Mouse (Mus musculus) thymus, adult 2 months (tissue): Measurements from ENCODE around the gene Bicra. TPM values are rescaled to one million over a fixed set of nuclear protein-coding genes. Genes with fewer than 3 reads are reported as not detected.

Experiments
- DNase-seq: peaks from one replicate; pipeline ENCODE4 v3.0.0; 2021
- H3K27ac ChIP-seq: fragments of 200-500 bp; 2 replicates; pipeline ENCODE4 v1.5.1; 2012; ENCODE audit warnings: low read length, control low read depth; ENCODE audit not compliant: control insufficient read depth, insufficient read depth
- H3K27me3 ChIP-seq: fragments of 200-500 bp; 2 replicates; pipeline ENCODE4 v1.6.1; 2012; ENCODE audit warnings: mild to moderate bottlenecking, low read length, moderate library complexity, mixed read lengths; ENCODE audit not compliant: control insufficient read depth, insufficient read depth
- H3K36me3 ChIP-seq: fragments of 200-500 bp; 2 replicates; pipeline ENCODE4 v1.6.1; 2012; ENCODE audit warnings: mild to moderate bottlenecking, low read length, moderate library complexity; ENCODE audit not compliant: control insufficient read depth, insufficient read depth
- H3K4me1 ChIP-seq: fragments of 200-500 bp; replicated peaks from 2 replicates; pipeline ENCODE4 v1.6.1; 2012; ENCODE audit warnings: low read length; ENCODE audit not compliant: control insufficient read depth, insufficient read depth
- H3K4me3 ChIP-seq: fragments of 200-500 bp; 2 replicates; pipeline ENCODE4 v1.5.1; 2012; ENCODE audit warnings: mild to moderate bottlenecking, low read length, control low read depth, moderate library complexity; ENCODE audit not compliant: control insufficient read depth, insufficient read depth
- CTCF ChIP-seq: fragments of 200-500 bp; IDR thresholded peaks from 2 replicates; pipeline ENCODE4 v1.5.1; 2012; ENCODE audit warnings: mild to moderate bottlenecking, control low read depth, low read length, moderate library complexity, borderline replicate concordance; ENCODE audit not compliant: control insufficient read depth, poor library complexity, insufficient read depth; ENCODE audit errors: extremely low read depth
- POLR2A ChIP-seq: fragments of 200-500 bp; IDR thresholded peaks from 2 replicates; pipeline ENCODE4 v1.6.1; 2012; ENCODE audit warnings: mild to moderate bottlenecking, low read length, control low read depth, moderate library complexity; ENCODE audit not compliant: control insufficient read depth, poor library complexity, insufficient read depth; ENCODE audit errors: extremely low read depth
- WGBS: fragments of 180-500 bp; shearing (Covaris S2); methylation state at CpG from one replicate; pipeline ENCODE4 v1.1.7; 2018; 5-methylcytosine and 5-hydroxymethylcytosine counted together
- polyA plus RNA-seq: library from polyadenylated mRNA; depleted of rRNA; stranded (reverse); fragments of >200 nt; gene quantifications from 2 replicates; pipeline ENCODE4 v1.2.3, GENCODE M21; 2012

Bicra gene
- polyA plus RNA-seq, 1 experiment: 57.0 TPM

DNA sequence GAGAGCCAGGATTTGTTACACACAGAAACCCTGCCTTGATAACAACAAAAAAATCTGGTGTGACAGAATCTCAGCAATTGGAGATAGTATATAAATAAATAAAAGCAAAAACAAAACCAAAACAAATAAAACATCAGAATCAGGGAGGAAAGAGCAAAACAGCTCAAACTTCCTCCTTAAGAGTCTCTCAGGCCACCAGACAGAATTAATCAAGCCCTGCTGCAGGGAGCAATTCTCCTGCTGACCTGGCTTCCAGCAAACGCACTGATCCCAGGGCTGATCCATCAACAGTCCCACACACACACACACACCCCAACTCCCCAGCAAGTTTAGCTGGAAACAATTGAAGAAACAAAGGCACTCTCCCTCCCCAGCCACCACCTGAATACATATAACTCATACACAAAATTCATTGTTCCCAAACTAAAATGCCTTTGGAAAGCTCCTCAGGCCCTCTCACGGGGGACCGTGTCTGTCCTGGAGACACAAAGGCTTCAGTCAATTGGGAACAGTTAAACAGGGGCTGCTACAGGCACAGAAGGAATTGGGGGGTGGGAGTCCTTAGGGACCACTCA, 3.8 kb downstream of the Bicra start:
- WGBS: 62% methylated on average over 3 of the region's 3 CpGs
- H3K4me1 ChIP-seq: peaks cover 38% of the 10 kb centered on the region
- TF ChIP-seq POLR2A (no peak), CTCF (no peak)
- no peaks in the 10 kb centered on the region for H3K27me3 ChIP-seq
- H3K36me3 ChIP-seq: no peaks in the 10 kb centered on the region
- no peak for DNase-seq
- H3K4me3 ChIP-seq: no peak overlapping the region
- peak overlapping the region; percentile 65 for H3K27ac ChIP-seq

DNA sequence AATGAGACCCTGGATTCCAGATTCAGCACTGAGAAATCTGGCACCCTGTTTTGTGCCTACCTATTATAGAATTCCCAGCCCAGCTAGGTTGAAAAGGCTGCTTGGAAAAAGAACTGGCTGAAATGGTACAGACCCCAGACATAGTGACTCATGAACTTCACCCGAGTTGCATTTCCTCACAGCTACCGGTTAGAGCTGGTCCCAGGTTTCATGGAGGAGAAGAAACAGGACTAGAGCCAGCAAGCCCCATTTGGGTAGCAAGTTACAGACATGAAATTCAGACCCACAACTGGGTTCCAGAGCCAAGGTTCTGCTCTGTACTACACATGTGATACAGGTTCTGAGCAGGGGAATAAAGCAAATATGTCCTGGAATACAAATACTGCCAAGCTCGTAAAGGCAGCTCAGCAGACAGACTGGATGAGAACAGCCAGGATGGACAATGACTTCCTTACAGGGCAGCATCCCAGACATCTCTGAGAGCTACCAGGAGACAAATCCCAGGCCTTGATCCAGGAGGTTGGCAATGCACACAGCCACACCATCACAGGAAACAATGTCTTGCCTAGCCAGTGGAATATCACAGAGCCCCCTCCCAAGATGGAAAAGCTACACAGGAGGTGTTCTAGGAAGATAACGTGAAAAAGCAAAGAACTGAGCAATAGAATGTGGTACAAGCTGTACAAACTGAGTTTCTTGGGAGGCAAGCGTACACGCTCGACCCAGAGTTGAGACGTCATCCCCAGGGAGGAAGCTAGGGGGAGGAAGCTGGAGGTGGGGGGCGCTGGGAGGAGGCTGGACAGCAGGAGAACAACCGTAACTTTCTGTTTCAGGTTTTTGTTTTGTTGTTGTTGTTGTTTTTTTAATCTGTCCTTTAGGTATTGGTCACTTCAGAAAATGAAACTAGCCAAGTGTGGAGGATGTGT, 4.6 kb downstream of the Bicra start:
- peaks cover 38% of the 10 kb centered on the region for H3K4me1 ChIP-seq
- no peaks in the 10 kb centered on the region for H3K27me3 ChIP-seq
- no peak for DNase-seq
- 0 out of 2 replicates have a peak overlapping the region, but pooled peaks have one; percentile 20 for H3K27ac ChIP-seq
- H3K36me3 ChIP-seq: no peaks in the 10 kb centered on the region
- WGBS: 51% methylated on average over 10 of the region's 10 CpGs
- H3K4me3 ChIP-seq: no peak overlapping the region
- TF ChIP-seq POLR2A (no peak), CTCF (no peak)

DNA sequence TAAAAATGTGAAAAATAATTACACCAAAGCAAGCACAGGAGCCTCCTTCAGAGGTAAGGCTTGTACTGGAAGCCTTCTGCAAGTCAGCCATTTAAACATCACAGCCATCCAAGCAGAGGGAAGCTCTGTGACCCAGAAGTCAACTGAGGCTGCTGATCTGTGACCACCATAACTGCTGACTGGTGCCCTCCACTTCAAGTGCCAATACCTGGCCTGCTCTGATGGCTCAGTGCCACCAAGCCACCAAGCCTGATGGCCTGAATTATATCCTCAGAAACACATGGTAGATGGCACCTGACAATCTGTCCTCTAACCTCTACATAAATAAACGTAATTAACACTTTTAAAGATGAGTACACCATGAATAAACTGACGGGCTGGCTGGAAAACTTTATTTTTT, 6.5 kb downstream of the Bicra start:
- Histone ChIP-seq H3K27me3 (no peaks in the 10 kb centered on the region), H3K27ac (no peak overlapping the region), H3K4me3 (no peak overlapping the region), H3K4me1 (peaks cover 38% of the 10 kb centered on the region), H3K36me3 (no peaks in the 10 kb centered on the region)
- TF ChIP-seq POLR2A (no peak), CTCF (no peak)
- no peak for DNase-seq
- over 99% methylated on average over 2 of the region's 2 CpGs for WGBS

DNA sequence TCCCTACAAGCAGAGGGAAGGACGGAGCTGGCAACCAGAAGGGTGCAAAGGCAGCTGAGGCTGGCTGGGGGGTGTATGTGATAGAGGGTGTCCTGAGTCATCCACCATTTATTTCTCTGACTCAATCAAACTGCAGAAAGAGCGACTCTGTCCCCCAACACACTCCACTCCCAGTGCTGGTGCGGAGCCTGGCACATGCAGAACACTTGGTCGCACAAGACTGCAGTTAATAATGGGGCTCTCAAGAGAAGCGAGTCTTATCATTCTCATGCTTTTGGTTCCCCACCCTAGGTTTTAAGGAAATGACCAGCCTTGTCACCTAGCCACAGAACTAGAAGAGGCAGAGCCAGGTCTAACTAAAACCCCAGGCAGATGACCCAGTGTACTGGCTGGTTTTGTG, 8.4 kb downstream of the Bicra start:
- DNase-seq: no peak
- Histone ChIP-seq H3K4me1 (peaks cover 23% of the 10 kb centered on the region), H3K27me3 (no peaks in the 10 kb centered on the region), H3K27ac (no peak overlapping the region), H3K36me3 (no peaks in the 10 kb centered on the region), H3K4me3 (no peak overlapping the region)
- no peak for TF ChIP-seq CTCF
- no peak for TF ChIP-seq POLR2A
- WGBS: 95% methylated on average over 5 of the region's 5 CpGs

DNA sequence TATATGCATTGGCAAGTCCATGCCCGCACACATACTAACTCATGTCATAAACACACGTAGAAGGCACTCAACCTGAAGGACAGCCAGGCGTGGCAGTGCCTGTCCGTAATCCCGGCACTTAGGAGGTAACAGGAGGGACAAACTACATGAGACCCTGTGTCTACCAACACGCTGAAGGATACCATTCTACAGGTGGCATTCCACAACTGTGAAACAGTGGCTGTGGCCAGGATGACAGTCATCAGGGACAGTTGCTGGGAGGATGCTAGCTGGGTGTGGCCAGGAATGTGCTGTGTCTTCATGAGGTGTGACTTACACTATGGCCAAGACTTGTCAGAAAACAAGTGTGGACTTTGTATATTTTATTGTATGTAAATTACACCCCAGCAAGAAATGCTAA, 10.7 kb downstream of the Bicra start:
- Histone ChIP-seq H3K4me3 (no peak overlapping the region), H3K27me3 (no peaks in the 10 kb centered on the region), H3K27ac (no peak overlapping the region), H3K4me1 (peaks cover 15% of the 10 kb centered on the region), H3K36me3 (no peaks in the 10 kb centered on the region)
- TF ChIP-seq CTCF: no peak
- TF ChIP-seq POLR2A: no peak
- no peak for DNase-seq
- WGBS: 94% methylated on average over 6 of the region's 6 CpGs

DNA sequence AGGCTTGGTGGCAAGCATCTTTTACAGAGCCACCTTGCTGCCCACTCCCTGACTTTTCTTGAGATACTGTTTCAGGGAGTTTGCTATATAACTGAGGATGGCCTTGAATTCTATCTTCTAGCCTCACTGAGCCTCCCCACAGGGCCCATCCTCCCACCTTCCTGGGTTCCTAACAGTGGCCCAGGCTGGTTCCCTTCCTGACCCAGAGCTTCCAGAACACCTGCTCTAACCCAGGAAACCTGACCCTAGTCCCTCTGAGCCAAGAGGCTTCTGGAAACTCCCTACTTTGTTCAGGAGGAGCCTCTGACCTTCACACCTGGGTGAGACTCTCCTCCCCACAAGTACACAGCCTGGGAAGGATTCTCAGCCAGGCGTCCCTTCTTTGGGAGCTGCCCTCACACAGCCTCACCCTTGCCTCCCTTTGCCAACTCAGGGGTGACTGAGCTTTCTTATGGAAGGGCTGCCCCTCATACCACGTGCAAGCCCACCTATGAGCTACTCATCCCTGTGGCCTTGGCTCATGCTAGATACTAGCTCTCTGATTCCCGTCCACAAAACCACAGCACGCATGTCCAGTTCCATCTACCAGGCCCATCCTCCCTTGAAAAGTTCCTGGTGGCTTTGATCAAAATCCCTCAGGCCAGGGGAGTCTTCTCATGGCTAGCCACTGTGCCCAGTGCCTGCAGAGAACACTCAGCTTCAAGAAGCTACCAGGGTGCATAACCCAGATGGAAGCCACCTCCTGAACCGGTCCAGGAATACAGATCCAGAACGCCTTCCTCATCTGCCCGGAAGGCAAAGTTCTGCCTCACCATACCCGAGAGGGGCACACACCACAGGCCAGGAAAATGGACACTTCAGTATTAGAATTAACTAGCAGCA, 13.9 kb downstream of the Bicra start:
- no peaks in the 10 kb centered on the region for H3K36me3 ChIP-seq
- H3K27me3 ChIP-seq: no peaks in the 10 kb centered on the region
- no peak for DNase-seq
- TF ChIP-seq POLR2A: no peak
- 93% methylated on average over 8 of the region's 8 CpGs for whole genome bisulfite sequencing
- H3K27ac ChIP-seq: peak overlapping the region; percentile 26; the same call in 1 of the 2 replicates
- peaks cover 10% of the 10 kb centered on the region for H3K4me1 ChIP-seq
- no peak overlapping the region for H3K4me3 ChIP-seq
